Mouse (Mus musculus) spleen, adult 18-20 months (tissue): ENCODE results near the gene Adad1.

Experiments
- DNase-seq, 2 experiments: peaks; one replicate each; pipeline ENCODE4 v3.0.0; 2022; ENCODE audit warnings: mixed read lengths in 2 of 2

Gene Adad1

DNA sequence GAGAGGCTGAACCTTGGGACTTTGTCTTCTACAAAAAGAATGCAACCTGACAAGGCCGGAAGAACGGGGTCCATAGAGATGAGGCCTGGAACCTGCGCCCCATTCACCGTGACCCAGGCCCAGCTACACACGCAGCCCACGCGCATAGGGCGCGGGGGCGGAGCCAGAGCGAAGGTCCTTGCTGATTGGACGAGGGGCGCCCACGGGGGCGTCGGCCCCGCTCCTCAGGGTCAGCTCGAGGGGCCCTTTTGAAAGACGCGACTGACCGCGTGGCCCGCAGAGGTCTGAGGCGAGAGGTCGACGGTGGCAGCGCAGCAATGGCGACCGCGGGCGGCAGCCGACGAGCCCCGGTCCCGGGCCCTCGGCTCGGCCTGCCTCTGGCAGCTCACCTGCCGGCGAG, at the start of gene Adad1:
Adad1 (plus strand) TSS at position 122 of the 400 bp plus-strand sequence.
- no peak for DNase-seq

DNA sequence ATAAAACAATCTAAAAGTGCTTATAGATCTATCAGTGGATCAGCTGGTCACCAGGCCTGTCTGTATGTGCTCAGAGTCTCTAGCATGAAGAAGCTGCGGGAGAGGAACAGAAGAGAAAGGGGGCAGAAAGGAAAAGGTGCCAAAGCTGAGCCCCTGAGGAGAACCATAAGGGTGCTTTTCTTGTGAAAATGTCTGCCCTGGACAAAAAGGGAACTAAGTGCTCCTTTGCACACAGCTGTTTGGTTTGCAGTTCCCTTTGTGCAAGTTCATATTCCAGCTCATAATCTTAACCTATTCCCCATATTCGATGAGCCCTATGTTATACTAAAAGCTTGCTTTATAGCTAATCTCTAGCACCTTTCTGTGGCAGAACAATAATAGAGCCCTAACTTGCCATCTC, 25.3 kb upstream of the Adad1 start:
- DNase-seq: no peak

DNA sequence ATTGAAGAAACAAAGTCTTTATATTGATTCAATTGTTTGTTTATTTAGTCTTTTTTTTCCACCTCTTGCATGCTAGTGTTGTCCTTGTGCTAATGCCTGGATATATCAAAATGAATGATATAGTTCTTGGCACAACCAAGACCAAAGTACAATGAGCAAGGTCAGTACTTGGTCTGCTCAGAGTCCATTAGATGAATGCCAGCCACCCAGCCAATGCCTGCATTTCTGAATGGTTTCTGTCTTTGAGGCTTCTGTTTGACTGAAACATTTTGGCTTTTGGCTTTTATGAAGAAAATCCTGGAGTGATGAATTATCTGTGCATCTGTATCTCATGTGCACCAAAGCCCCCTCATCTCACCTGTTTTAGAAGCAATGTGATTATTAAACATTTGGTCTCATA, 23.5 kb upstream of the Adad1 start:
- no peak for DNase-seq

DNA sequence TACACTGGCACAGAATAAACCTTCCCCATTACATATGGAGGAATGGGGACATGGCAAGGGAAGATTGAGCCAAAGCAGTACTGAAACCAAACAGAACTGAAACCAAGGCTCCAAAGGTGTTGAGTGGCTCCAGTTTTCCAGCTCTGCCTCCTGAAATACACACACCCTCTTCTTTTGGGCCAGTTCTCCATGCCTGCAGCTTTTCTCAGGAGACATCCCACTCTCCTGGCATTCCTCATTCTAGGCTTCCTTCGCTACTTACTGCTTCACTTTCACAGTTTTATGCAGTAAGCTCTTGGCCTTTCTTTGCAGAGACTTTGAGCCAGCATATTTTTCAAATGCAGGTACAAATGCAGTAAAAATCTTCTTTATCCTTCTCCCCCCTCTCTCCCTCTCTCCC, 11.8 kb upstream of the Adad1 start:
- no peak for DNase-seq

DNA sequence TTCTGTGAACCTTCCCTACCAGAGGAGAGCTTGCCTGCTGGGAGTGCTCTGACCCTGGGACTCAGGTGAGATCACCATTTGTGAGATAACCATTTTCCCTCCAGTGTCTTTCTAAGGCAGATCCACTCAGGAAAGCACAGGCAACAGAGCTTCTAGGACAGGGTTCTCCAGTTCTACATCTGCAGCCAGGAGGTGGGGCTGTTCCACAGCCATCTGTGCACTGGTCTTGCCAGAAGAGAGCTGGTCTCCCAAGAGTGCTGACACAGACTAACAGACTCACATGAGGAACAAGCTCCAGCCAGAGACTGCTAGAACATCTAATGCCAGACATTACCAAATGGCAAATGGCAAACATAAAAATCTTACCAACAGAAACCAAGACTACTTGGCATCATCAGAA, 9.9 kb downstream of the Adad1 start:
- peak in 1 of 2 experiments; percentile 3 for DNase-seq

DNA sequence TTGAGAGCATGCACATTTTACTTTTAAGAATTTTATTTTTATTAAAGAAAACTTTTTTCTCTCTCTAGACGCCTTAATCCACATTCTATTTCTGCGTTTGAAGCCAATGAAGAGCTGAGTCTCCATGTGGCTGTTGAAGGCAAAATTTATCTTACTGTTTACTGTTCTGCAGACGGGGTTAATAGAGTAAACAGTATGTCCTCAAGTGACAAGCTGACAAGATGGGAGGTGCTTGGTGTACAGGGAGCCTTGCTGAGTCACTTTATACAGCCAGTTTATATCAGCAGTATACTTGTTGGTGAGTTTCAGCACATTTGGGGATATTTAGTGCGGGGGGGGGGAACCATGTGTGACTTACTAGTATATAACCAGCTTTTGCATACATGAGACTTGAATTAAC, 21.5 kb downstream of the Adad1 start:
- no peak for DNase-seq

DNA sequence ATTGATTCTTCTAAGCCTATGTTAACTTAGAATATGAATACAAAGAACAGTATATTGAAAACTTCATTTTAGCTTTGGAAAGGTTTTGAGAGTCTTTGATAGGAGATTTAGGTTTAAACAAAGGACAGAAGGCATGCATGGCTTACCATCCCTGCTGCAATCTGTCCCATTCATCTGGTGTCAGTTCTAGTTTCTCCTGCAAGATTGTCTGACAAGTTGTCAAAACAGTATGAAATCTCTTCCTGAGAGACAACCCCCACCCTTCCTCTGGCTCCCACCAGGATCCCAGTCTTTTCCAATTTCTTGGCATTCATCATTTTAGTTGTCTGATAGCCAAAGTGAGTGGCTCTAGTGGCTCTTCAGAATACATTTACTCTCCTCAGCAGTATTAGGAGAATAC, 27.4 kb downstream of the Adad1 start:
- DNase-seq: no peak

DNA sequence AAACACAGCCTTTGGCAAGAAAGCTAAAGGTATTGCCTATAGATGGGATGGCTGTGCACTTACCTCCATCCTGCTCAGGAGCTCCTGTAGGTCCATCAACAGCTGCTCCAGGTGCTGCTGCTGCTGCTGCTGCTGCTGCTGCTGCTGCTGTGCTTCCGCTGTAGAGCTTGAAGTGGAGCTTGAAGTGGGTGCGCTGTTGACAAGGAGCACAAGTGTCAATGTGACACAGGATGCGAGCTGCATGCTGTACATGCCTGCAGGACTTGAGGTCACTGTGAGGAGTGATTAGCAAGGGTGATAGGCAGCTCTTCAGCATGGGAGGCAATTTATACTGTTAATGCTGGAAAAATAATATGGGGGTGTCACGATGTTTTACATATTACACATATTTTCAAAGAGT, 62.3 kb downstream of the Adad1 start, which contains the start of gene Il2:
Il2 (minus strand) TSS at position 305 of the 400 bp plus-strand sequence.
- DNase-seq: no peak

DNA sequence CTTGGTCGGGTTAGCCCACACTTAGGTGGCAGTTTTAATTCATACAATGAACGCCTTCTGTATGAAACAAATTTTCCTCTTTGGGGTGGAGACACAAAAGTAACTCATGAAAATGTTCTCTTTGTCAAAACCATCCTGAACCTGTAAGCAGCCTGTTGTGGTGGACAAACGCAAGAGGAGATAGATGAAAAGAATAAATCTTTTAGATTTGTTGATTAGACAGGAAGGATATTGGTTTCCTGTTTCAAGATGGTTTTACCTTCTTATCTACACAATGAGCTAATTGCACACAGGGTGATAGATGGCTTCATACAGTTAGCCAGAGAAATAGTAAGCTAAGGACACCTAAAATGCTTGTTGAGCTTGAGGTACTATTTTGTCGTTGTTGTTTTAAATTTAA, 62.8 kb downstream of the Adad1 start:
- no peak for DNase-seq

DNA sequence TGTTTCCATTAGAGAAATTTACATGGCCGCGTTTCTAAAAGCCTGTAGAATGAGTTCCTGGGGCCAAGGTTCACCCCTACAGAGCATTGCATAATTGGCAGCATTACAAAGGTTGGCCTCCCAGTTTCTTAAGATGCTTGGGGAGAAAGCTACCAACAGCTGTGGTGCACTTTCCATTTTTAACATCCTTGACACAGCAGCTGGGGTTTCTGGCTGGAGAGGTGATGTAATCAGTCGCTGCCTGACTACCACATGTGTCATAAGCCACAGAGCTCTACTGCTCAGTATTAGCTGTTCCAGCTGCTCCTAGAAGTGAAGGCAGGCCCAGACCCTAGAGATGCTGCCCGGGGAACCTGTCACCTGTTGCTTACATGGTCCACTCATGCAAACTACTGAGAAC, 64.9 kb downstream of the Adad1 start:
- DNase-seq: no peak

DNA sequence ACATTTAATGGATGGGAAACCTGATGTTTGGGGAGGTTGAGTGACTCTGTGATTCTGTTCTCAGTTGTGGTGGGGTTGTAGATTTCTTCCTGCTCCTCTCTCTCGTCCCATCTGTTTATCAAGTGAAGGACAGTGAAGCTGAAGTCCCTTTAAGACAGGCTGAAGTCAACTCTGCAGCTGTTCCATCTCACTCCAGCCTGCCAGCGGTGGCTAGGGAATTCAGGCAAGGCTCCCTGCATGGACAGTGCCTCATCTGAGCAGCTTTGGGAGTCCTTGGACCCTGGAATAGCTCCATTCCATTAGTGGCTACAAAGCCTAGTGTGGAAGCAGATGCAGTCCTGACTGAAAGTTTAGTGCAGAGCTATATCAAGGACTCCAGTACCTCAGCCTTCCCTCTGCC, 65.7 kb downstream of the Adad1 start:
- no peak for DNase-seq

DNA sequence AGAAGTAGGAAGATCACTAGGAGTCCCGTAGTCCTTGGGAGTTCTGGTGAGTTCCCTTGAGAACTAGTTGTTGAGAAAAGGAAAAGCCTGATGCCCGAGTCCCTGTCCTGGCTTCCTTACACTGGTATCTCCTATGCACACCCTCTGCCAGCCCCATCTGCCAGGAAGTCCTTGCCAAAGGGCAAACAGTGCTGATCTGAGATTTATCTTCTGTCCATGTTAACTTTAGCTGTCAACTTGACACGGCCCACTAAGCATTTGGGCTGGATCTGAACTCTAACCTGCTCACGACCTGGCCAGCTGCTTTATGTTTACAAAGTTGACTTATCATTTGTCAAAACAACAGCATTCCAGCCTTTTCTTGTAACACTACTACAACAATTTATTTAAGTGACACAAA, 73.9 kb downstream of the Adad1 start:
- DNase-seq: no peak

DNA sequence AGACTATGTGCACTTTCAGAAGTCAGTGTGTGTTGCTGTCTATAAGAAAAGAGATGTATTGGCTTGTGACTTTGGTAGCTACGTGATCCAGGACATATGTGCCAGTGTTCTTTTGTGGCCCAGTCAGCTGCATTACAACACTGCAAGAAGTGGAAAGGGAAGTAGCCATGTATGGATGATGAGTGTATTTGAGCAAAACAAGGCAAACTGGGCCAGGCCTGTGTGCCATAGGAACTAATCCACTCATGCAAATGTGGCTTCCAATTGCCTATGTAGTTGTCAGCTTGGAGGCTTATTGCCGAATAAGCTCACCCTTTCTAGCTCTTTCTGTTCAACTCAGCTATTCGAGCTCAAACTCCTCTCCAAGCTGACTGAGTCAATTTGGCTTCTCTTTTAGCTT, 75.9 kb downstream of the Adad1 start:
- no peak for DNase-seq

DNA sequence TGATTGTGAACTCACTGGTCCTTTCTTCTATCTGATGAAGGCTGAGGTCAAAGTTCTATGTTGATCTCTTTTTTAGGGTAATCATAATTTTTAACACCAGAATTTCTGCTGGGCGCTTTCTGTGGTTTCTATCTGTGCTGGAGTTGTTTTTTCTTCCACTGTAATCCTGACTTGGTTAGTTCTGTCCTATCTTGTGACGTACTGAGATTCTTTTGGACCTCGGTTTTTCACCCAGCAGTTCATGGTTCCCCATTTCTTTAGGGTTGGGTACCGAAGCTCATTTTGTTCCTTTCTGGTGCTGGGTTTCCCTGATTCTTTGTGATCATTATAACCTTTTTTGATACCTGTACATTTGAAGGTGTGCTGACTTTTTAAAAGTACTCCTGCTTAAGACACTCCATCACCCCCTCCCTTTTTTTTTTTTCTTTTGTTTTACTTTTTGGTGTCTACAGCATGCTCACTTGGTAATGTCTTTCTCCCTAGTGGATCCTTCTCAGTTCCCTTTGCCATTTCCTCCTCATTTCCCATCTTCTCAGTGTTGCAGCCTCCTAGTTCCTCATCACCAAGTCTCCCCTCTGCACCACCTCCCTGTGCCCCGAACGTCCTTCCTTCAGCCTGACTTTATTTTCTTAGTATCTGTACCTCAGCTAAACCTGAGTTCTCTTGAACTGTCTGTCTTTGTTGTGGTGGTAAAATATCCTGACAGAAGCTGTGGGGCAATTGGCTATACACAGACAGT, 77.0 kb downstream of the Adad1 start:
- no peak for DNase-seq

DNA sequence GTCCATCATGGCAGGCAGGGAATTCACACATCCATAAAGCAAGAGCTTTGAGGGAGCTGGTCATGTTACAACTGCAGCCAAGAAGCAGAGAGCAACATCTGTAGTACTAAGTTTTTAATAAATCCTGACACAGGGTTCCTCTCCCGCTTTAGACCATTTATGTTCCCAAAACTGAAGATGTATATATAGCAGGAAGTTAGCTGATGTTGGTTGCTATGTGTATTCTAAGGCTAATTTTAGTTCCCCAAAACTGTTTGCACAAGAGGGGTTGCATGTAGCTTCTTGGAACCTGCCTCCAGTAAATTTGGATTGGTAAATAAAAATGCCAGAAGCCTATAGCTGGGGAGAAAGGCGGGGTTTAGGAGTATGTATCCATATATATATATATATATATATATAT, 78.5 kb downstream of the Adad1 start:
- DNase-seq: no peak

DNA sequence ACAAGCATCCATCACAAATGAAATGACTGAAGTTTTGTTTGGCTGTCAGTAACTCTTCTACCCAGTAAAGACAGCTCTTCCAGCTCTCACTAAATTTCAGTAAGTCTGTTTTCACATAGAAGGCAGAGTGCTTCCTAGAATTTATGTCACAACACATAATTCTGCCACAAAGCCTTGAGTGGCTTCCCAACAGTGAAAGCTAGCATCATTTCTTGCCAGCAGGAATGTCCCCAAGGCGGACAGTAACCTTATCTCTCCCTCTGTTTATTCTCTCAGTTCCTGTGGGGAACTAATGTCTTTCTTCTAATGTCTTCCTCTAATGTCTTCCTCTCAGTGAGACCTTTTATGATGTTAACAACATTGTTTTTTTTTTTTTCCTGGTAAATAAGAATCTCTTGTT, 81.7 kb downstream of the Adad1 start:
- DNase-seq: no peak

DNA sequence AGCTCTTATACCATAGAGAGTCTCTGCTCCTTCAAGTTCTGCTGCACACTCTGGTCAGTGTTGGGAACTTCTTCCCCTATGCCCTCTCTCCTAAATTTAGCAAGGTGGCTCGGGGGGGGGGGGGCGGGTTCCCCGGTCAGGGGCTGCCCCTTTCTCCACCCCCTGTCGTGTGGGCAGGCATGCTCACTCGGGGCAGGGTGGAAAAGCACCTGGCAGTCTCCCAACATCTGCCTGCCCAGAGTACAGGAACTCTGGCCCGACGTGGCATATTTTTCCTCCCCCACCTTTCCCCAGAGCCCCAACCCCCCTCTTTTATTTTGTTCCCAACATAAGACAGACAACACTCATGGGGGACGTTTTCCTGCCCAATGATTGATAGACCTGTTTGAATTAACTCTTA, 83.1 kb downstream of the Adad1 start:
- no peak for DNase-seq

DNA sequence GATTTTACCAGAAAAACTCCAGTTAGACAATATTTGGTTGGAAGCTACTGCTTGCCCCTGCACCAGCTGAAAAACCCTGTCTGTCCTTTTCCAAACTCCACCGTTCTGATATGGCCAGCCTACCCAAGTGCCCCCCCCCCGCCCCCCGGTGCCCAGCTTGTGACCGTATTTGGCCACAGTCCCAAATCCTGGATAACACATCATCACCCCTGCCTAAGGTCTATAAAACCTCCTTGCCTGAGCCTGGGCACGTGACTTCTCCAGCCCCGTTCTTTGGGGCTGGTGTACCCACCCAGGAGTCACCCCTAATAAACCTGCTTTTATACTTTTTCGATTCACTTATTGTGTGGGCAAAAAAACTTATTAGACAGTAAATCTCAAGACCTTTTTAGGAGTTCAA, 83.5 kb downstream of the Adad1 start:
- no peak for DNase-seq

DNA sequence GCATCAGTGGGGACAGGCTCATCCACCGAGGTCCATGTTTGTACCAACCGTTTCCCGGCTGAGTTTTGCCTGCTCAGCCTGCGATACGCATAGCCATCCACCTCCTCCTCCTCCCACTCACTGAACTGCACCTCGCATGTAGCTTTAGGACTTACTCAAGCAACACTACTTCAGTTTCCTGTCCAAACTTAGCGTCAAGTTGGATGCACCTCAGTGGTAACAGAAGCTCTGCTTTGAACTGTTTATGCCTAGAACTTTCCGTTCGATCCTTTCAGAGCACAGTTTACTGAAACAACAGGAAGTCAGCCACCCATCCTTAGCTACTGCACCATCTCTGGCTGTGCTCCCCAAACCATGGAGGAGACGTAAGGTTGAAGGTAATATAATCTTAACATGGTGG, 88.9 kb downstream of the Adad1 start:
- no peak for DNase-seq

DNA sequence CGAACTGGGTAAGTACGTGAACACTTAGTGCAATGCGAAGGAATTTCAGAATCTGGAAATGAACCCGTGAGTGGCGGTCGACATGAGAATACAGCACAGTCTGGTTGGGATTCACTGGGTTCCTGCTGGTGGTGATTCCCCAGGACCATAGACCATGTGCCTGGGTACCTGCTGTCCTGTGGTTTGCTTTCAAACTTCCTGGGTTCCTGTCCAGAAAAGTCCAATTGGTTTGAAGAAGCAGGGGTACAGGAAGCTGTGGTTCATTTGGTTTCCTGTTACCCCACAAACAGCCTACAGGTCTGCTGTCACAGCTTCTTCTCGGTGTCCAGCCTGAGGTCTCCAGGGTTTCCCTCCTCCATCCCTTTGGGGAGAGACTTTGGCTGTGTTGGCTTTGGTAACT, 89.7 kb downstream of the Adad1 start:
- peak in 1 of 2 experiments; percentile 4 for DNase-seq

DNA sequence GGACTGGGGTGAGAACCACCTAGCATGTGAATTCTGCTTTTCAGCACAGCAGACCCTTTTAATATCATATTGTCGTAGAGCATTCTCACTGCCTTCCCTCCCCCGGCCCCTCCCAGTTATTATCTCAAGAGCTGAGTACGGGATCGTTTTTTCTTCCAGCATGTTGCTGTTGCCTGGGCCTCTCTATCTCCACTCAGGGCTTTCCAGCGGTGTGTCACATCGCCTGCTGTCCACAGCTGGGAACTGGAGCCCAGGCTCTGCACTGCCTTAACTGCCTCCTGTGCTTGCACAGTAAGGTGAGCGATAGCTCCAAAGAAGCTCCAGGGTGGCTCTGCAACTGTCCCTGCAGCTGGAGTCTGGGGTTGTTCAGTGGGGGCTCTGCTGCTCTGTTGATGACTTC, 91.1 kb downstream of the Adad1 start:
- no peak for DNase-seq

DNA sequence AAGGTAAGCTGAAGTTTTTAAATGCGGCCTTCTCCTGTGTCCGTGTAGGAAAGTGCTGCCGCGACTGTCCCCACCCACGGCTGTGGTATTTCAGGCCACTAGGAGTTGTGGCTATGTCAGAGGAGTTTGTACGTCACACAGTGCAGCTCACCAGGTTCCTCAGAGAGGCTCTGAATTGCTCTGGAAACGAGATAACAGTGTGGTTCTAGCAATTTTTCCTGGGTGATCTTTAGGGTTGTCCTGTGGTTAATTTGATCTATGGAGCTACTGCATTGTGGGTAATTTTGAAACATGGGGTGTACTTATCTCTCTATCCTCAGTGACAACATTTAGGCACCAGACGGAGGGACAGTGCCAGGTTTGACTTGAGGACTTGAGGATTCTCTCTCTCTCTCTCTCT, 93.8 kb downstream of the Adad1 start:
- no peak for DNase-seq

DNA sequence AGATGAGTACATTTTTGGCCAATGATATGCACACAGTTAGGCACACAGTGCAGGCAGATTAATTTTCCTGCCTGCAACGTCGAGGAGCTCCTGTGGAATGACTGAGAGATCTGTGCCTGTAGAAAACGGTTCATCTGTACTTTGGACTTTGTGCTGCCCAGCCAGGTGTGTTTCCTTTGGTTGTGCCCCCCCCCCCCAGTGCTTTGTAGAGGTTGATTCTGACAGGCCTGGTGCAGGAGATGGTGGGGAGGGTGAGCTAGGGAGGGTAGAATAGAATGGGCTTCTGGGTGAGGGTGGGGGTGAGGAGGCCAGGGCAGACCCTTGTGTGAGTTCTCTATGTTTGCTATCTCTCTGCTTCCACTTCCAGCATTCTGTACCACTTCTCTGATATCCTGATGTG, 94.9 kb downstream of the Adad1 start:
- DNase-seq: no peak

DNA sequence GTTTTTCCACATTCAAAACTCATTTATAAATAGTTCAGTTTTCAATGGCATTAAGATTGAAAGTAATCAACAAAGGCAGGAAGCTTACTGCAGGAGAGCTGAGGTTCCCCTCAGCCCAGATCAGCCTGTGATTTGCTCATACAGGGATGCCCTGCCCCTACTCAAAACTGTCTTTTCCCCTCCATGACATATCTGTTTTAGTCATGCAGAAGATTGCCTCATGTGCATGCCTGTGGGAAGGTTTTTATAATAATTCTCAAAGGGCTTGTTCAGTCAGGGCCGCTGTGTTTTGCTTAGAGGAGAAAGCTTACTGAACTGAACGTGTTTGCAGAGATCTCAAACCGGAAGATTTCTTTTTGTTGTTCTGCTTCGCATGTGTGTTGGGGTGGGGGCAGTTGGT, 97.8 kb downstream of the Adad1 start:
- no peak for DNase-seq

DNA sequence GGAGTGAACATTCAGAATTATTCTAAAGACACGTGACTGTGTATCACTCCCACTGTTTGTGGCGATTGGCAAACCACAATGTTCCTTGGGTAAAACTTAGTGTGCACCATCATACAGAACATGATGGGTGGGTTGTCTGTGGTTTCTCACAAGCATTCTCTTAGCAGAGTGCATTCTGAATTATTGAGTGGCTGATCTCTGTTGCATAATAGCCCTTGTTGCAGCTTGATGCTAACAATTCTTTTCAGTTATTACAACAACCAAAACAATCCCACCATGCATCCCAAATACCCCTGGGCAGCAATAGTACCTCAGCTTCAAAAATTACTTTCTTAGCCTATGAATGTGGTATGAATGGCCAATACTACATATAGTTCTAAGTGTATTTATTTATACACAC, 106.0 kb downstream of the Adad1 start:
- DNase-seq: no peak
